Mouse (Mus musculus) cerebellum, adult 2 months (tissue): ENCODE measurements around the gene Rnf149.

Experiments used
- CTCF ChIP-seq: fragments of 200-500 bp; IDR thresholded peaks from 2 replicates; pipeline ENCODE4 v1.5.1; 2011; ENCODE audit warnings: low read depth, mild to moderate bottlenecking, control low read depth, low read length, moderate library complexity, borderline replicate concordance; ENCODE audit not compliant: insufficient read depth
- POLR2A ChIP-seq: fragments of 200-500 bp; IDR thresholded peaks from 2 replicates; pipeline ENCODE4 v1.6.1; 2011; ENCODE audit warnings: low read length, control low read depth, borderline replicate concordance; ENCODE audit not compliant: insufficient read depth

DNA sequence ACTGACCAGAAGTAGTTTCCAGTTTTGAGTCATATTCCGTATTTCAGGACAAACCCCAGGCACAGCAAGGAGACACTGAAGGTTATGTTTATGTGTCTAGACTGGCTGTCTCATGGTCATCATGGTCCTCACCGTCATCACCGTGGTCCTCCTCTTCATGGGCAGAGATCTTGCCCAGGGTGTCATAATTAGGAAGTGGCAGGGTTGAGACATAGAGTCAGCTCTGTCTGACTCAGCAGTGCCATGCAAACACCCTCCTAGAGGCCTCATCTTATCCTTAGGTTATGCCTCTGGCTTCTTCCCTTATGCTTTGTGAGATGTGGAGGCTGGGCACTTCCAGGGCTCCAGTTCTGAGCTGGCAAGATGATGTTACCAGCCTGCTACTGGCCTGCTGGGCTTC lies 25.3 kb upstream of the Rnf149 start:
- TF ChIP-seq POLR2A (no peak), CTCF (no peak)
